Mouse (Mus musculus) c-Kit-positive CD71-negative TER-119-negative erythroid progenitor cells, embryonic 14.5 days (primary cell): ENCODE measurements around the gene Yipf1.

Experiments
- DNase-seq: peaks from one replicate; pipeline ENCODE4 v3.0.0-alpha.2; 2013; ENCODE audit warnings: low read depth

The Yipf1 gene

DNA sequence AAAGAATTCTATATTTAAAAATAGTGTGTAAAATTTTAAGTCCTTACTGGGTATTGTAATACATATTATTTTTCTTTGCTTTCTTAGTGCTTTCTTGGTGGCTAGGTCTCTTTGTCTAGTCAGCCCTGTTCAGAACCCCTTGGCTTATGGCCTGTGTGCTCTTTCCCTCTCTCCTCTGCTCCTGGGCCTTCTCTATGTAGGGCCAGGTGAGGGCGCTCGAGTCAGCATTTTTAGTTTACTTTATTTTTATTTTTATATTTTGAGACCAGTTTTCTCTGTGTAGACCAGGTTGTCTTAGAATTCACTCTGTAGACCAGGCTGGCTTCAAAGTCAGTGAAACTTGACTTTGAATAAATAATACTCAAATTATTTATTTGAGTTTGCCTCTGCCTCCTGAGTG is 58.1 kb downstream of the Yipf1 start:
- no peak for DNase-seq

DNA sequence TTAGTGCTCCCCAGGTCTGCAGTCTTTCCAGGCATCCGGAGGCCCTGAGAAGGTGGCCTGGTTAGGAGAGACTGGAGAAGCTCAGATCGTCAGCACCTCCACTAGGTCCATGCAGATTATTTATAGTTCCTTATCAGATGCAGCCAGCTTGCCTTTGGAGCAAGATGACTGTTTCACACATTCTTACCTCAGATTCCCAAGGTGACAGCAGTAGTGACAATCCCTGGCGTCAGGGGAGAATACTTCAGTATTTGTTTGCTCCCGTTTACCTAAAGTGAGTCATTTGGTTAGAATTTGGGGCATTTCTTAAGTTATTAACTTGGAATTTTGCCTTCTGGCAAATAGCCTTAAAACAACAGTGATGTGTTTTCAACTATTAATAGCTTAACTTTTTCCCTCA is 60.5 kb downstream of the Yipf1 start:
- no peak for DNase-seq

DNA sequence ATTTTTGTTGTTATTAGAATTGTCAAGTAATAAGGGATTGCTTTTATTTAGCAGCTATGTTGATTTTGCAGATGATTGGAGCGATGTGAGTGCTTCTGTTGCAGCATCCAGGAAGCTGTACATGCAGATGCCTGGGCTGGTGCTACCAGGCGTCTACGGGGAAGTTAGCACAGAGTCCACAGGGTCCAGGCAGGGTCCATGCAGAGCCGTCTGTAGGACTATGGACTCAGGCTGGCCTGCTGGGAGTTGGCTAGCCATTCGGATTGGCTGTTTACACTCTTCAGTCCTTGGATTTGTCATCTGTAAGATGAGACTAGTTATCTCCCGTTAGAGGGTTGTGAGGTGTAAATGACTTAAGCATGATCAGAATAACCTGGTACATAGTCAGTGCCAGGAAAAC is 64.8 kb downstream of the Yipf1 start:
- no peak for DNase-seq

DNA sequence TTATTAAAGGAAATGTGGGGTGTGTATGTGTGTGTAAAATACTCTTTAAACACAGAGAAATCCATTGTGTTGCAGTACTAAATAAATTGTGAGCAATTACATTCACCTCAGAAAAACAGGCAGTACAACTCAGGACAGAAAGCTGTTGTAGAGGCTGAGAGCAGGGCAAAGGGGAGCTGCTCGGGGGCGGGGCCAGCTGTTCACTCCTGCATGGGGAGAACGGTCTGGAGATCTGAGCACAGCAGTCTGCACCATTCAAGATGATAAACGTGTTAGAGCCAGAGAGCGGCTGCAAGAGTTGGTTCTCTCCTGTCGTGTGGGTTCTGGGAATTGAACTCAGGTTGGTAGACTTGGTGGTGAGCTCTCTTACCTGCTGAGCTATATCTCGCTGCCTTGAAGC is 66.7 kb downstream of the Yipf1 start:
- no peak for DNase-seq

- no peak for DNase-seq
These were observed 72.9 kb downstream of the Yipf1 start for GRCm38 (mm10) chr4:107387038-107387437.

- no peak for DNase-seq
These were observed 73.3 kb downstream of the Yipf1 start for GRCm38 (mm10) chr4:107387465-107387864.

- no peak for DNase-seq
These were observed 74.1 kb downstream of the Yipf1 start for GRCm38 (mm10) chr4:107388291-107388690.

DNA sequence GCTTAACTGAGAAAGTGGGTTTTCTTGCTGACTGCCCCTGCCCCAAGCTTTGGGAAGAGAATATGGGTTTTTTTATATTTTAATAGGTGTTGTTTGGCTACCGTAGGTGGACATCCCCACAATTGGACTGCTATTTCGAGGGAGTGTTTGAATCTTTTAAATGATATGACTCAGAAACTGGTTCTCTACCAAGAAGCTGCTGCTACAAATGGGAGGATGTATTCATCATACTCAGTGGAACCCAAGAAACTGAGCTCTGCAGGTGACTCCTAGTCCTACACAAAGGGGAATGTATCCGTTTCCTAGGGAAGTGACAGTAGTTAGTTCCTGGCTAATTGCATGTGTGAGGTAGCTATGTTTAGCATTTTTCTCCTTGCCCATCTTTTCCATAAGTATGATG is 75.2 kb downstream of the Yipf1 start:
- no peak for DNase-seq

GRCm38 (mm10) chr4:107393771-107394170 is 79.6 kb downstream of the Yipf1 start:
- no peak for DNase-seq
